Mouse (Mus musculus): ENCODE data around the gene Mndal. TPM values are rescaled to one million over a fixed set of nuclear protein-coding genes. Genes with fewer than 3 reads are reported as not detected.
"Not testable (repeated sequence)": the region's sequence is repeated elsewhere in the genome, so short reads cannot be mapped to it uniquely, and the experiment has no call there.

Mndal gene
- polyA plus RNA-seq, 1 experiment from 2014 or later: 0.67 TPM

GRCm38 (mm10) chr1:173941522-173941921 lies 769 bp downstream of the Mndal start:
- H3K9ac ChIP-seq; H3K4me1 ChIP-seq; ATAC-seq (ENCODE audit: insufficient number of reproducible peaks, insufficient read depth, low FRiP score, low TSS enrichment); H3K36me3 ChIP-seq; H3K9me3 ChIP-seq; H3K27ac ChIP-seq; H3K4me3 ChIP-seq; H3K4me2 ChIP-seq (replicated peaks); H3K27me3 ChIP-seq: not testable (repeated sequence)
- 86% methylated on average over 2 of the region's 2 CpGs for WGBS

GRCm38 (mm10) chr1:173919279-173919678 lies 23.0 kb downstream of the Mndal start:
- not testable (repeated sequence) for H3K27ac ChIP-seq; H3K27me3 ChIP-seq; ATAC-seq (ENCODE audit: insufficient number of reproducible peaks, insufficient read depth, low FRiP score, low TSS enrichment); H3K4me3 ChIP-seq; H3K4me2 ChIP-seq (replicated peaks); H3K36me3 ChIP-seq; H3K9me3 ChIP-seq; H3K9ac ChIP-seq; H3K4me1 ChIP-seq
- 64% methylated on average over 2 of the region's 3 CpGs for whole genome bisulfite sequencing

GRCm38 (mm10) chr1:173914559-173914958 lies 27.7 kb downstream of the Mndal start:
- Histone ChIP-seq H3K27me3 (no peaks in the 10 kb centered on the region), H3K36me3 (no peaks in the 10 kb centered on the region), H3K4me3 (no peak overlapping the region), H3K27ac (no peak overlapping the region), H3K4me2 (replicated peaks) (no peak overlapping the region), H3K9me3 (no peaks in the 10 kb centered on the region), H3K9ac (no peak overlapping the region), H3K4me1 (no peaks in the 10 kb centered on the region)
- WGBS: 80% methylated on average over 2 of the region's 2 CpGs
- no peak for ATAC-seq (ENCODE audit: insufficient number of reproducible peaks, insufficient read depth, low FRiP score, low TSS enrichment)

- not testable (repeated sequence) for H3K27ac ChIP-seq, H3K27me3 ChIP-seq, H3K4me3 ChIP-seq
Observed at GRCm38 (mm10) chr1:173913256-173913791, 29.0 kb downstream of the Mndal start.

GRCm38 (mm10) chr1:173912548-173913255 lies 29.6 kb downstream of the Mndal start, which contains the start of gene Ifi211:
TSS of gene Ifi211 (minus strand) at chr1:173913046.
- H3K27ac ChIP-seq; H3K4me2 ChIP-seq (replicated peaks); H3K9ac ChIP-seq; H3K4me1 ChIP-seq; H3K27me3 ChIP-seq; H3K36me3 ChIP-seq; ATAC-seq (ENCODE audit: insufficient number of reproducible peaks, insufficient read depth, low FRiP score, low TSS enrichment); H3K9me3 ChIP-seq; H3K4me3 ChIP-seq: not testable (repeated sequence)
- 86% methylated on average over 6 of the region's 6 CpGs for WGBS

More at GRCm38 (mm10) chr1:173913256-173913791, 29.0 kb downstream of the Mndal start:
- not testable (repeated sequence) for H3K36me3 ChIP-seq; H3K9ac ChIP-seq; H3K9me3 ChIP-seq; H3K4me2 ChIP-seq (replicated peaks); ATAC-seq (ENCODE audit: insufficient number of reproducible peaks, insufficient read depth, low FRiP score, low TSS enrichment); H3K4me1 ChIP-seq

GRCm38 (mm10) chr1:173911808-173912464 lies 30.4 kb downstream of the Mndal start:
- Histone ChIP-seq H3K9ac (no peak overlapping the region), H3K9me3 (no peaks in the 10 kb centered on the region), H3K4me3 (no peak overlapping the region), H3K27ac (no peak overlapping the region), H3K36me3 (no peaks in the 10 kb centered on the region), H3K4me2 (replicated peaks) (no peak overlapping the region), H3K27me3 (no peaks in the 10 kb centered on the region), H3K4me1 (no peaks in the 10 kb centered on the region)
- no peak for ATAC-seq (ENCODE audit: insufficient number of reproducible peaks, insufficient read depth, low FRiP score, low TSS enrichment)
- WGBS: 87% methylated on average over 2 of the region's 2 CpGs

GRCm38 (mm10) chr1:173908390-173908789 lies 33.9 kb downstream of the Mndal start:
- H3K27me3 ChIP-seq; H3K27ac ChIP-seq; ATAC-seq (ENCODE audit: insufficient number of reproducible peaks, insufficient read depth, low FRiP score, low TSS enrichment); H3K4me3 ChIP-seq; H3K36me3 ChIP-seq; H3K9ac ChIP-seq; H3K4me2 ChIP-seq (replicated peaks); H3K4me1 ChIP-seq; H3K9me3 ChIP-seq: not testable (repeated sequence)

GRCm38 (mm10) chr1:173905885-173906284 lies 36.4 kb downstream of the Mndal start:
- not testable (repeated sequence) for H3K27ac ChIP-seq; H3K4me2 ChIP-seq (replicated peaks); H3K9ac ChIP-seq; H3K4me1 ChIP-seq; H3K36me3 ChIP-seq; ATAC-seq (ENCODE audit: insufficient number of reproducible peaks, insufficient read depth, low FRiP score, low TSS enrichment); H3K4me3 ChIP-seq; H3K27me3 ChIP-seq; H3K9me3 ChIP-seq
- WGBS: 88% methylated on average over 4 of the region's 4 CpGs

GRCm38 (mm10) chr1:173889741-173890140 lies 52.5 kb downstream of the Mndal start:
- not testable (repeated sequence) for H3K9me3 ChIP-seq; H3K4me2 ChIP-seq (replicated peaks); ATAC-seq (ENCODE audit: insufficient number of reproducible peaks, insufficient read depth, low FRiP score, low TSS enrichment); H3K4me1 ChIP-seq; H3K9ac ChIP-seq; H3K27ac ChIP-seq; H3K36me3 ChIP-seq; H3K4me3 ChIP-seq; H3K27me3 ChIP-seq

GRCm38 (mm10) chr1:173887026-173887787 lies 55.1 kb downstream of the Mndal start:
- 80% methylated on average over 1 of the region's 2 CpGs for WGBS
- H3K9me3 ChIP-seq; H3K9ac ChIP-seq; H3K27me3 ChIP-seq; H3K4me3 ChIP-seq; H3K4me1 ChIP-seq; ATAC-seq (ENCODE audit: insufficient number of reproducible peaks, insufficient read depth, low FRiP score, low TSS enrichment); H3K27ac ChIP-seq; H3K4me2 ChIP-seq (replicated peaks); H3K36me3 ChIP-seq: not testable (repeated sequence)

- not testable (repeated sequence) for H3K9me3 ChIP-seq; ATAC-seq (ENCODE audit: insufficient number of reproducible peaks, insufficient read depth, low FRiP score, low TSS enrichment); H3K4me1 ChIP-seq; H3K4me3 ChIP-seq; H3K27ac ChIP-seq; H3K9ac ChIP-seq; H3K36me3 ChIP-seq; H3K4me2 ChIP-seq (replicated peaks); H3K27me3 ChIP-seq
- WGBS: 68% methylated on average over 3 of the region's 3 CpGs
Observed at GRCm38 (mm10) chr1:173880004-173880666, 62.2 kb downstream of the Mndal start.
